Mouse (Mus musculus): ENCODE measurements around the gene Mrpl45. TPM values are rescaled to one million over a fixed set of nuclear protein-coding genes. Genes with fewer than 3 reads are reported as not detected.
"Not testable (repeated sequence)": the region's sequence is repeated elsewhere in the genome, so short reads cannot be mapped to it uniquely, and the experiment has no call there.

Gene Mrpl45
- polyA plus RNA-seq, 1 experiment from 2014 or later, result 55.9 TPM

DNA sequence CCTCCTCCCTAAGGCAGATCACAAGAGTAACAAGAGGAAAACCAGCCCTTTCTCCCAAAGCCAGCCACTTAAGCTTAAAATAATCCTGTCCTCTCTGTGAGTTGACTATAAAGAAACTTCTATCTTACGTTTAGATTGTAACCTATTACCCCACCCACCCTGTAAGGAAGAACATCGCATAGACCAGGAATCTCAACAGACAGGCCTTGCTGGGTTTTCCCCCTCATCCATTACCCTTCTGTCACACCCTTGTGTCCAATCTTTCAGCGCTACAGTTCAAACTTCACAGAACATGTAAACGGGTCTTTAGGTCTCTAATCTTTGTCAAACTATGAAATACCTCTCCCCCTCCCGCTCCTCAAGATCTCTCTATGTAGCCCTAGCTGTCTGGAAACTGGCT lies 10.9 kb upstream of the Mrpl45 start:
- DNase-seq (ENCODE audit: low spot score), result no peak
- Histone ChIP-seq H3K9me3 (ENCODE audit: control insufficient read depth, low read length) (no peaks in the 10 kb centered on the region), H3K4me2 (ENCODE audit: low read depth, low read length, severe bottlenecking) (no peak overlapping the region), H3K36me3 (ENCODE audit: control insufficient read depth, insufficient read depth, low read length) (no peaks in the 10 kb centered on the region), H3K4me3 (ENCODE audit: low read depth, low read length) (no peak overlapping the region), H3K4me1 (replicated peaks; ENCODE audit: control insufficient read depth, insufficient read depth, low read length) (0 out of 2 replicates have a peak, but pooled peaks cover 5% of the 10 kb centered on the region), H3K27me3 (ENCODE audit: control insufficient read depth, insufficient read depth, low read length) (no peaks in the 10 kb centered on the region), H3K9ac (ENCODE audit: low read length) (no peak overlapping the region), H3K27ac (ENCODE audit: low read depth, low read length) (no peak overlapping the region)
- ATAC-seq (replicated peaks; ENCODE audit: low FRiP score), result no peak
- 91% methylated on average over 5 of the region's 5 CpGs for WGBS

DNA sequence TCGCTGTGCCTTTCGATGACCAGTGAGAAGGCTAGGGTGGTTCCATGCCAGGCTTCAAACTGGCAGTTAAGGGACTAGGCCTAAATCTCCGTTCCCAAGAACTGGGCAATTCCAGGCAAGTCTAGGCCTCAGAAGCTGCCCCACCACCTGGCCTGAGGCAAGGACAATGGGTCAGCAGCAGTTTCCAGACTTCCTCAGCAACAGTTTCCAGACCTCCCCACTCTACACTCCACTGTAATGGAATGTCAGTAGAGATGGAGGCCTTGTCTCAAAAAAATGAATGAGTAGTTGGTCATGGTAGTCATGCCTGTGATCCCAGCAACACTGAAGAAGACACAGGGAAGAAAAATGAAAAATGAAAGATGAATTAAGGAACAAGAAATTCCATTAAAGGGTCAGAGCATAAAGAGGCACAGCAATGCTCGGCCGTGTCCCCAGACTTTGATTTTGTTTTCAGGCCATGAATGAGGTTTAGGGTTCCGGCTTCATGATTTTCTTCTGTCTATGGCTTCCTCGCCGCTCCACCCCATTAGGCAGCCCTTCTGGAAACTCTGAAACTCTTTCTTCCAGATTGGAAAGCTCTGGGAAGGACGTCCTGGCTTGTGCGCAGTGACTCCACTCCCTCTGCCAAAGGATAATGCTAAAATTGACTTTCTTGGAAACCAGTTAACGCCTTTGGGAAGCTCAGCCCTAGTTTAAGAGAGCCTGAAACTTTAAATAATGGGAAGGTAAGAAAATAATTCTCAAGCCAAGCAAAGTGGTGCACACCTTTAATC lies 8.0 kb upstream of the Mrpl45 start:
- DNase-seq (ENCODE audit: low spot score), result no peak
- H3K4me1 ChIP-seq (replicated peaks; ENCODE audit: control insufficient read depth, insufficient read depth, low read length), result peaks cover 5% of the 10 kb centered on the region; the same call in 1 of the 2 replicates

DNA sequence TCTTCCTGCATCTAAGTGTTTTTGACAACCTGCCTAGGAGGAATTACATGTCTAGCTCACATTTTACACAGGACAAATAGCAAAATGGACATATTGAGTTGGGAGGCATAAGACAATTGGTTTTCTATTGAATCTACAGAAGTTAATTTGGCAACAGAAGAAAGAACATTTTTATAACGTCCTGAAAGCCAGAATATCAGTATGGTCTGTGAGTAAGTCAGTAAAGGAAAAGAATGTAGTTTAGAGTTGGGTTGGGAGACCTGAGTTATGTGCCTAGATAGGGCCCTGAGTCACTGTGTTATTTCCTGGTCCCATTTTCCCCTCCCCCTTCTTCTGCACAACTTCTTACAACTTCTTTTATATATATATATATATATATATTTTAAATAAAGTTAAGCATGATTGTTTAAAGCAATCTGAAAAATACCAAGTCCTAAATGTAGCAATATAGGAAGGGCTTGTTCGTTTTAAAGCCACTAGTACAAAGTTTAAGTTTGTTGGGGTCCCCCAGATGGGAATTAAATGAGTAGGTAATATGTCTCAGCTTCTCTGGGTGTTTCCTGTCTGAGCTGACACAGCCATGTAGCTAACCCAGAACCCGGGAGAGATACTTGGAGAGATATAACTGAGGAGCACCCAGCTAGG lies 6.6 kb upstream of the Mrpl45 start:
- H3K4me3 ChIP-seq (ENCODE audit: low read depth, low read length), result no peak overlapping the region
- 55% methylated on average over 3 of the region's 3 CpGs for WGBS
- H3K4me1 ChIP-seq (replicated peaks; ENCODE audit: control insufficient read depth, insufficient read depth, low read length), result peaks cover 5% of the 10 kb centered on the region; the same call in 1 of the 2 replicates
- no peaks in the 10 kb centered on the region for H3K9me3 ChIP-seq (ENCODE audit: control insufficient read depth, low read length)
- no peaks in the 10 kb centered on the region for H3K27me3 ChIP-seq (ENCODE audit: control insufficient read depth, insufficient read depth, low read length)
- ATAC-seq (replicated peaks; ENCODE audit: low FRiP score) (no peak), DNase-seq (ENCODE audit: low spot score) (no peak)
- peak overlapping the region; percentile 47 for H3K9ac ChIP-seq (ENCODE audit: low read length)
- H3K4me2 ChIP-seq (ENCODE audit: low read depth, low read length, severe bottlenecking), result peak overlapping the region; percentile 58; the same call in 1 of the 2 replicates
- H3K36me3 ChIP-seq (ENCODE audit: control insufficient read depth, insufficient read depth, low read length), result no peaks in the 10 kb centered on the region
- H3K27ac ChIP-seq (ENCODE audit: low read depth, low read length), result no peak overlapping the region

More for the DNA sequence above, 8.0 kb upstream of the Mrpl45 start:
- ATAC-seq (replicated peaks; ENCODE audit: low FRiP score), result no peak
- Histone ChIP-seq H3K9ac (ENCODE audit: low read length) (no peak overlapping the region), H3K4me3 (ENCODE audit: low read depth, low read length) (no peak overlapping the region), H3K27me3 (ENCODE audit: control insufficient read depth, insufficient read depth, low read length) (no peaks in the 10 kb centered on the region), H3K4me2 (ENCODE audit: low read depth, low read length, severe bottlenecking) (no peak overlapping the region), H3K9me3 (ENCODE audit: control insufficient read depth, low read length) (no peaks in the 10 kb centered on the region), H3K36me3 (ENCODE audit: control insufficient read depth, insufficient read depth, low read length) (no peaks in the 10 kb centered on the region), H3K27ac (ENCODE audit: low read depth, low read length) (no peak overlapping the region)
- 94% methylated on average over 11 of the region's 11 CpGs for WGBS

DNA sequence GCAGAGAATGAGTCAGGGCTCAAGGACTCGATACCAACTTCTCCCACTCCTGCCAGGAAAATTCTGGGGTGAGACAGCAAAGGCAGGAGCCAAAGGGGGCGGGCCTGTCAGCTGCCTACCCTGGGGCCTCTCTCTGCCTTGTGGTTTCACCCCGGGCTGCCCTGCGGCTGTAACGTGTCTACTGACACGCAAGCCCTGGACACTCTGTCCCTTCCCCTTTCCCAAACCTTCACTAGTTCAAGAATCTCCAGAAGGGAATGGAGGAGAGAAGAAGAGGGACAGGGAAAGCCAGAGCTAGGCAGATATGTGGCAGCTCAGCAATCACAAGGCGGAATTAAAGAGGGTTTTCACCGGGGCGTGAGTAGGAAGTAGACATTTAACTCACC lies 6.1 kb upstream of the Mrpl45 start:
- ATAC-seq (replicated peaks; ENCODE audit: low FRiP score), result no peak
- H3K27me3 ChIP-seq (ENCODE audit: control insufficient read depth, insufficient read depth, low read length), result no peaks in the 10 kb centered on the region
- no peak overlapping the region for H3K27ac ChIP-seq (ENCODE audit: low read depth, low read length)
- H3K4me3 ChIP-seq (ENCODE audit: low read depth, low read length), result peak overlapping the region; percentile 31
- peak overlapping the region; percentile 58 for H3K4me2 ChIP-seq (ENCODE audit: low read depth, low read length, severe bottlenecking)
- H3K36me3 ChIP-seq (ENCODE audit: control insufficient read depth, insufficient read depth, low read length), result no peaks in the 10 kb centered on the region
- H3K9ac ChIP-seq (ENCODE audit: low read length), result peak overlapping the region; percentile 47
- H3K4me1 ChIP-seq (replicated peaks; ENCODE audit: control insufficient read depth, insufficient read depth, low read length), result peaks cover 5% of the 10 kb centered on the region; the same call in 1 of the 2 replicates
- DNase-seq (ENCODE audit: low spot score), result peak; percentile 67
- WGBS, result 5% methylated on average over 9 of the region's 9 CpGs
- no peaks in the 10 kb centered on the region for H3K9me3 ChIP-seq (ENCODE audit: control insufficient read depth, low read length)

DNA sequence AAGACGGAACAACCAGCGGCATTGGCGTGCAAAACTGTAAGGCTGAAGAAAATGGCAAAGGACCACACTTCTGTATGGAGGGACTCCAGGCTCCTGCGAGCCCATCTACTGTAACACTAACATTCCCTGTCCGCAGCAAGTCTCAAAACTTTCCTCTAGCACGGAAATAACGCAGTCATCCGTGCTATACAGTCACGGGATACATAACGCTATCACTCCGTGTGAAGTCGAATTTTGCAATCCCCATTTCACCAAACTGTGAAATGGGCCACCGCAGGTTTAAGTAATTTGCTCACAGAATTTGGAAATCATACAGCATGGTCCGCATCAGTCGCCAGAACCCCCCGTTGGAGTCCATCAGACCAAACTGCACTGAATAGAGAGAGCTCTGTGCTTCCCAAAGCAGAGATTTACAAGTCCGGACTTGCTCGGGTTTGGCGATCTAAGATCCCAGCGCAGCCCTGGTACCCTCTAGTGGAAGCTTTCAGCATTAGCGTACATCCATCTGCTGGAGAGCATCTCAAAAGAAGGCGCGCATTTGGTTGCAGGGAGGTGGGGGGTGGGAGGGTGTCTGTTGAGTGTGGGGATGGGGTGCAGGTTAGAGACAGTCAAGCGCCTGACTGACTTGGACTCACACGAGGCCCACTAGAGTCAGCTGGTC lies 5.5 kb upstream of the Mrpl45 start:
- Histone ChIP-seq H3K27ac (ENCODE audit: low read depth, low read length) (no peak overlapping the region), H3K4me2 (ENCODE audit: low read depth, low read length, severe bottlenecking) (peak overlapping the region; percentile 58)
- 1% methylated on average over 25 of the region's 25 CpGs for WGBS

DNA sequence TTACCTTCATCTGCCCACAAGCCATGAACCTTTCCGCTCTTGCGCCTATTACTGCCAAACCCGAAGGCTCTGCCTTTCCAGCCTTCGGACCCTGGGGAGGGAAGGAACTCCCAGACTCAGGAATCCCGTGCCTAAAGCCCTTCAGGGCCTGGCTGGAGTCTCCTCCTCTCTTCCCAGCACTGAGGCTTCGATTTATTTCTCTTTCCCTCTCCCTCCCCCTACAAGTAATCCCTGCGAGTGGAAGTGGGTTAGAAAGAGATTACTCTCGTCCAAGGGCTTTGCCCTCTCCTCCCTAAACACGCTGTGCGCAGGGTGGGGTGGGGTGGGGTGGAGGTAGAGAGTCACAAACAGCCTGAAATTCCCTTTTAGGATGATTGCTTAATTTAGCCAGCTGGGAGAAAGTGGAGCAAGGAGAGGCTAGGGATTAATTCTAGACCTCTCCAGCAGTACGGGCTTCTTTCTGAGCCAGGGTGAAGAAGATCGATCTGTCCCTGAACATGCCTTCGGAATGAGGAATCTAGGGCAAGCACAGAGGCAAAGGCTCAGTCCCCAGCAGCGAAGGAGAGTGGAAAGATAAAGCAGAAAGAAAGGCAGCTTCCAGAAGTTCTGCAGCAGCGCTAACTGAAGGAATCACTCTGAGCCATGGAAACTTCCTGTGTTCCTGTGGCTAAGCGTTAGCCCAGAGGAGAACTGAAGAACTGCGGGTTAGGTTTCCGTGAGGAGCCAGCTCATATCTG lies 4.5 kb upstream of the Mrpl45 start:
- Histone ChIP-seq H3K27me3 (ENCODE audit: control insufficient read depth, insufficient read depth, low read length) (no peaks in the 10 kb centered on the region), H3K4me3 (ENCODE audit: low read depth, low read length) (peak overlapping the region; percentile 1; the same call in 1 of the 2 replicates), H3K9ac (ENCODE audit: low read length) (peak overlapping the region; percentile 13; the same call in 1 of the 2 replicates), H3K9me3 (ENCODE audit: control insufficient read depth, low read length) (no peaks in the 10 kb centered on the region), H3K27ac (ENCODE audit: low read depth, low read length) (peak overlapping the region; percentile 7; the same call in 1 of the 2 replicates), H3K4me1 (replicated peaks; ENCODE audit: control insufficient read depth, insufficient read depth, low read length) (peaks cover 5% of the 10 kb centered on the region; the same call in 1 of the 2 replicates), H3K36me3 (ENCODE audit: control insufficient read depth, insufficient read depth, low read length) (no peaks in the 10 kb centered on the region), H3K4me2 (ENCODE audit: low read depth, low read length, severe bottlenecking) (peak overlapping the region; percentile 58)
- DNase-seq (ENCODE audit: low spot score), result peak; percentile 54
- ATAC-seq (replicated peaks; ENCODE audit: low FRiP score), result no peak
- WGBS, result 4% methylated on average over 18 of the region's 18 CpGs

More for the DNA sequence above, 5.5 kb upstream of the Mrpl45 start:
- peaks cover 5% of the 10 kb centered on the region; the same call in 1 of the 2 replicates for H3K4me1 ChIP-seq (replicated peaks; ENCODE audit: control insufficient read depth, insufficient read depth, low read length)
- H3K9me3 ChIP-seq (ENCODE audit: control insufficient read depth, low read length), result no peaks in the 10 kb centered on the region
- no peaks in the 10 kb centered on the region for H3K27me3 ChIP-seq (ENCODE audit: control insufficient read depth, insufficient read depth, low read length)
- no peaks in the 10 kb centered on the region for H3K36me3 ChIP-seq (ENCODE audit: control insufficient read depth, insufficient read depth, low read length)
- ATAC-seq (replicated peaks; ENCODE audit: low FRiP score), result peak; percentile 71
- peak; percentile 86 for DNase-seq (ENCODE audit: low spot score)
- H3K4me3 ChIP-seq (ENCODE audit: low read depth, low read length), result peak overlapping the region; percentile 31
- H3K9ac ChIP-seq (ENCODE audit: low read length), result peak overlapping the region; percentile 47

DNA sequence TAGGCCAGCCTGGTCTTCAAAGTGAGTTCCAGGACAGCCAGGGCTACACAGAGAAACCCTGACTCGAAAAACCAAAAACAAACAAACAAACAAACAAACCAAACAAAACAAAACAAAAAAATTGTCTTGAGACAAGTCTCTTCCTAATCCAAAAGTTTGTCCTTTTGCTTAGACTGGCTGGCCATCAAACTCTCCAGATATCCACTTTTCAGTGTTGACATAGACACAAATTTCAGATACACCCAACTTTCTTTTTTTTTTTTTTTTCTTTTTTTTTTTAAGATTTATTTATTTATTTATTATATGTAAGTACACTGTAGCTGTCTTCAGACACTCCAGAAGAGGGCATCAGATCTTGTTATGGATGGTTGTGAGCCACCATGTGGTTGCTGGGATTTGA lies 2.6 kb upstream of the Mrpl45 start:
- not testable (repeated sequence) for H3K4me3 ChIP-seq (ENCODE audit: low read depth, low read length); H3K36me3 ChIP-seq (ENCODE audit: control insufficient read depth, insufficient read depth, low read length); H3K27me3 ChIP-seq (ENCODE audit: control insufficient read depth, insufficient read depth, low read length); H3K9me3 ChIP-seq (ENCODE audit: control insufficient read depth, low read length); H3K4me2 ChIP-seq (ENCODE audit: low read depth, low read length, severe bottlenecking); H3K9ac ChIP-seq (ENCODE audit: low read length); DNase-seq (ENCODE audit: low spot score); H3K27ac ChIP-seq (ENCODE audit: low read depth, low read length); ATAC-seq (replicated peaks; ENCODE audit: low FRiP score); H3K4me1 ChIP-seq (replicated peaks; ENCODE audit: control insufficient read depth, insufficient read depth, low read length)
- WGBS, result 88% methylated on average over 1 of the region's 1 CpGs

DNA sequence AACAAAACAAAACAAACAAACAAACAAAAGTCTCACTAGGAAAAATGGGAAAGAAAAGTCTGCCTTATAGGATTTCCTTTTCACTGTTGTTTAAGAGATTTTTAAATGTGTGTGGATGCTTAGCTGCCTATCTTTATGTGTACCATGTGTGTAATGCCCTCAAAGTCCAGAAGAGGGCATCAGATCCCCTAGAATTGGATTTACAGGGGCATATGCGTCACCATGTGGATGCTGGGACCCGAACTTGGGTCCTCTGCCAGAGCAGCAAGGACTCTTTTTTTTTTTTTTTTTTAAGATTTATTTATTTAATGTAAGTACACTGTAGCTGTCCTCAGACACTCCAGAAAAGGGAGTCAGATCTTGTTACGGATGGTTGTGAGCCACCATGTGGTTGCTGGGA lies 1.4 kb upstream of the Mrpl45 start:
- H3K4me2 ChIP-seq (ENCODE audit: low read depth, low read length, severe bottlenecking), result no peak overlapping the region
- 97% methylated on average over 3 of the region's 3 CpGs for WGBS
- no peaks in the 10 kb centered on the region for H3K27me3 ChIP-seq (ENCODE audit: control insufficient read depth, insufficient read depth, low read length)
- peaks cover 5% of the 10 kb centered on the region; the same call in 1 of the 2 replicates for H3K4me1 ChIP-seq (replicated peaks; ENCODE audit: control insufficient read depth, insufficient read depth, low read length)
- H3K9ac ChIP-seq (ENCODE audit: low read length), result no peak overlapping the region
- H3K36me3 ChIP-seq (ENCODE audit: control insufficient read depth, insufficient read depth, low read length), result no peaks in the 10 kb centered on the region
- H3K27ac ChIP-seq (ENCODE audit: low read depth, low read length), result no peak overlapping the region
- no peaks in the 10 kb centered on the region for H3K9me3 ChIP-seq (ENCODE audit: control insufficient read depth, low read length)
- DNase-seq (ENCODE audit: low spot score) (no peak), ATAC-seq (replicated peaks; ENCODE audit: low FRiP score) (no peak)
- H3K4me3 ChIP-seq (ENCODE audit: low read depth, low read length), result no peak overlapping the region

Data from forebrain, embryonic 11.5 days (tissue).